Mouse (Mus musculus) myocyte (in vitro differentiated cells): Measurements from ENCODE around the gene Dvl1. TPM values are rescaled to one million over a fixed set of nuclear protein-coding genes. Genes with fewer than 3 reads are reported as not detected.

ENCODE experiments used
- H3K27me3 ChIP-seq: one replicate; pipeline ENCODE4 v1.6.1; 2011; ENCODE audit not compliant: control insufficient read depth, insufficient read depth, insufficient read length
- H3K36me3 ChIP-seq: one replicate; pipeline ENCODE4 v1.6.1; 2011; ENCODE audit not compliant: control insufficient read depth, insufficient read depth
- H3K4me2 ChIP-seq: one replicate; pipeline ENCODE4 v1.6.1; 2011; ENCODE audit warnings: low read depth, control low read depth
- H3K4me3 ChIP-seq: one replicate; pipeline ENCODE4 v1.5.1; 2011; ENCODE audit warnings: mild to moderate bottlenecking, control low read depth, moderate library complexity
- H3K79me2 ChIP-seq: one replicate; pipeline ENCODE4 v1.6.1; 2011; ENCODE audit not compliant: control insufficient read depth, insufficient read depth
- H3ac ChIP-seq: one replicate; pipeline ENCODE4 v1.6.1; 2011; ENCODE audit not compliant: control insufficient read depth, insufficient read length
- CEBPB ChIP-seq: IDR thresholded peaks from 2 replicates; pipeline ENCODE4 v1.6.1; 2011; ENCODE audit warnings: mild to moderate bottlenecking, moderate library complexity; ENCODE audit not compliant: poor library complexity, insufficient read depth, severe bottlenecking
- E2F4 ChIP-seq: IDR thresholded peaks from one replicate; pipeline ENCODE4 v1.6.1; 2011; ENCODE audit warnings: mild to moderate bottlenecking, control low read depth, moderate library complexity; ENCODE audit not compliant: insufficient read depth
- MAX ChIP-seq: IDR thresholded peaks from one replicate; pipeline ENCODE4 v1.6.1; 2011; ENCODE audit warnings: low read depth, mild to moderate bottlenecking, control low read depth
- MYOD1 ChIP-seq, 3 experiments: IDR thresholded peaks; one replicate each; pipeline ENCODE4 v1.6.1; 2011; ENCODE audit warnings: control low read depth in 2 of 3, low read depth in 2 of 3, mild to moderate bottlenecking in 2 of 3, moderate library complexity in 1 of 3; ENCODE audit not compliant: insufficient read length in 2 of 3, control insufficient read depth in 1 of 3
- MYOG ChIP-seq, 3 experiments: IDR thresholded peaks; one replicate each; pipeline ENCODE4 v1.6.1; 2011; ENCODE audit warnings: control low read depth in 2 of 3, low read depth in 2 of 3, mild to moderate bottlenecking in 2 of 3; ENCODE audit not compliant: insufficient read length in 2 of 3, control insufficient read depth in 1 of 3, insufficient read depth in 1 of 3
- POLR2A ChIP-seq: IDR thresholded peaks from one replicate; pipeline ENCODE4 v1.6.1; 2011; ENCODE audit warnings: low read depth, mild to moderate bottlenecking, control low read depth, moderate library complexity; ENCODE audit not compliant: insufficient read length
- POLR2AphosphoS2 ChIP-seq: IDR thresholded peaks from one replicate; pipeline ENCODE4 v1.6.1; 2011; ENCODE audit warnings: low read depth, control low read depth; ENCODE audit not compliant: insufficient read length
- REST ChIP-seq: IDR thresholded peaks from one replicate; pipeline ENCODE4 v1.6.1; 2011; ENCODE audit warnings: mild to moderate bottlenecking, control low read depth, moderate library complexity; ENCODE audit not compliant: insufficient read depth, insufficient read length
- SRF ChIP-seq: IDR thresholded peaks from one replicate; pipeline ENCODE4 v1.6.1; 2011; ENCODE audit warnings: low read depth; ENCODE audit not compliant: control insufficient read depth, insufficient read length
- TCF12 ChIP-seq: IDR thresholded peaks from one replicate; pipeline ENCODE4 v1.6.1; 2011; ENCODE audit warnings: mild to moderate bottlenecking, control low read depth; ENCODE audit not compliant: poor library complexity, insufficient read depth, severe bottlenecking
- TCF3 ChIP-seq: IDR thresholded peaks from one replicate; pipeline ENCODE4 v1.6.1; 2011; ENCODE audit warnings: low read depth, control low read depth; ENCODE audit not compliant: insufficient read length
- USF1 ChIP-seq: IDR thresholded peaks from one replicate; pipeline ENCODE4 v1.6.1; 2011; ENCODE audit warnings: low read depth, mild to moderate bottlenecking, control low read depth, moderate library complexity
- polyA plus RNA-seq: library from polyadenylated mRNA; unstranded; fragments of >200 nt; fragmentation: generic; extraction: Trizol; gene quantifications from one replicate; pipeline ENCODE4 v1.2.1, GENCODE M21; 2012; ENCODE audit warnings: missing spikeins

Gene Dvl1
- polyA plus RNA-seq, 1 experiment, result 98.4 TPM

DNA sequence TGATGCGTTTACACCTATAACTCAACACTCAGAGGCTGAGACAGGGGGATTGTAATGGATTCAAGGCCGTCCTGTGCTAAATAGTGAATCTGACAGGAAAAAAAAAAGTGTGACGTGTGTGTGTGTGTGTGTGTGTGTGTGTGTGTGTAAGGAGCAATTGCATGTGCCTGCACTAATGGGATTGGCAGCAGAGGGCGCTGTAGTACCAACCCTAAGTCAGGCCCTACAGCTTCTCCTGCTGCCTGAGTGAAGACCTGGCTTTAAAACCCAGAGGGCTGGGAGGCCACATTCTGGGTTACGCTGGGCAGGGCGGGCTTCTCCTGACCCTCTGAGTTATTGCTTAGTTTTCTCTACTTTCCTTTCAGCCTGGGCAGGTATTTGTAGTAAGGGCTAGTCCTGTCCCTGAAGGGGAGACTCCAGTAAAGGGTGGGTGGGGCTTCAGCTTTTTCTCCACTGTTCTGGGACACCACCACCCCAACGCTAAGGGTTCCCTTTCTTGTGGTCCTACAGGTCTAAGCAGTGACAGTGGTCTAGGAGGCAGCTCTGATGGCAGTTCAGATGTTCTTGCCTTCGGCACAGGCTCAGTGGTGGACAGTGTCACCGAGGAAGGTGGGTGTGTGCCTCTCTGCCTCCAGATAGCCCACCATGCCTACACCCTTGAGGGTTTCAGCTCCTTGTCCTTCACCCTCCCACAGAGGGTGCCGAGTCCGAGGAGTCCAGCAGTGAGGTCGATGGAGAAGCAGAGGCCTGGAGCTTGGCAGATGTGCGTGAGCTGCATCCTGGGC lies 57.3 kb downstream of the Dvl1 start:
- H3K4me2 ChIP-seq, result no peak overlapping the region
- no peaks in the 10 kb centered on the region for H3K27me3 ChIP-seq
- H3K36me3 ChIP-seq, result no peaks in the 10 kb centered on the region
- H3ac ChIP-seq, result no peak overlapping the region
- H3K79me2 ChIP-seq, result no peaks in the 10 kb centered on the region
- TF ChIP-seq MAX (no peak), REST (no peak), SRF (no peak)
- no peak overlapping the region for H3K4me3 ChIP-seq

DNA sequence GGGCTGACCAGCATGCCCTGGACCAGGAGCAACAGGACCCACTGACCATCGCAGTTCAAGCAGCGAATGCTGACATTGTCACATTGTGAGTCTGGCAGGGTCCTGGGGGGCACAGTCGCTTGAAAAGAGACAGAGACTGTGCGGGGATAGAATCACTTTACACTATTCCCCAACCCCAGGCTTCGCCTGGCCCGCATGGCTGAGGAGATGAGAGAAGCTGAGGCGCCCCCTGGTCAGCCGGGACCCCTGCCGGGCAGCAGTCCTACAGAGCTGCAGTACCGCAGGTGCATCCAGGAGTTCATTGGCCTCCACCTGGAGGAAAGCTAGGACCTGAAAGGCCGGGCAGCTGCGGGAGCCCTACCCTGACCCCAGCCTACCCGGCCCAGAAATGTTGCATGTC lies 58.4 kb downstream of the Dvl1 start:
- no peak overlapping the region for H3K4me3 ChIP-seq
- H3K79me2 ChIP-seq, result no peaks in the 10 kb centered on the region
- no peaks in the 10 kb centered on the region for H3K36me3 ChIP-seq
- H3ac ChIP-seq, result no peak overlapping the region
- no peak overlapping the region for H3K4me2 ChIP-seq
- TF ChIP-seq MAX (no peak), TCF12 (no peak), POLR2A (no peak), CEBPB (no peak), E2F4 (no peak), USF1 (no peak), MYOD1 (IDR thresholded peaks at IDR 0.05; ENCODE audit: control insufficient read depth in 1 of 3, insufficient read length in 2 of 3, low read depth in 2 of 3) (no peak), POLR2AphosphoS2 (no peak), TCF3 (no peak), REST (no peak)
- no peaks in the 10 kb centered on the region for H3K27me3 ChIP-seq

DNA sequence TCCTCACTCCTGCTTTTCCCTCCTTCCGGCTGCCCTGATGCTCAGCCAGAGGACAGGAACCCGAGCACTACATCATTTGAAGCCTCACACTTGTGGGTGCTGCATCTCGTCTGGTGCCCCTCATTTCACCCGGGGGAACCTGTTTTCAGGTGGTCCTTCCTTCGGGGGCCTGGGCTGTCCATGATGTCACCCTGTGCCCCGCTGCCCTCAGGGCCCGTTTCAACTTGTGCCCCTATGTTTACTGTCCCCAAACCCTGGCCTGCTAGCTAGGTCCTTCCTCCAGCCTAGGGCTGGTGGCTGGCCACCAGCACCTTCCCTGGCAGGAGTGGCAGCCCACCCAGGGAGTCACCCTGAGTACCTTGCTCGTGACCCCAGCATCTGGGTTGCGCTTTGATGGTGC lies 58.9 kb downstream of the Dvl1 start:
- Histone ChIP-seq H3ac (no peak overlapping the region), H3K36me3 (no peaks in the 10 kb centered on the region), H3K79me2 (no peaks in the 10 kb centered on the region), H3K27me3 (no peaks in the 10 kb centered on the region), H3K4me3 (no peak overlapping the region), H3K4me2 (no peak overlapping the region)
- TF ChIP-seq SRF (no peak), POLR2A (no peak), E2F4 (no peak), USF1 (no peak), CEBPB (no peak), REST (no peak), MAX (no peak), MYOD1 (IDR thresholded peaks at IDR 0.05; ENCODE audit: control insufficient read depth in 1 of 3, insufficient read length in 2 of 3, low read depth in 2 of 3) (no peak), POLR2AphosphoS2 (no peak), TCF12 (no peak), MYOG (IDR thresholded peaks at IDR 0.05; ENCODE audit: control insufficient read depth in 1 of 3, insufficient read depth in 1 of 3, insufficient read length in 2 of 3, low read depth in 2 of 3) (no peak), TCF3 (no peak)

DNA sequence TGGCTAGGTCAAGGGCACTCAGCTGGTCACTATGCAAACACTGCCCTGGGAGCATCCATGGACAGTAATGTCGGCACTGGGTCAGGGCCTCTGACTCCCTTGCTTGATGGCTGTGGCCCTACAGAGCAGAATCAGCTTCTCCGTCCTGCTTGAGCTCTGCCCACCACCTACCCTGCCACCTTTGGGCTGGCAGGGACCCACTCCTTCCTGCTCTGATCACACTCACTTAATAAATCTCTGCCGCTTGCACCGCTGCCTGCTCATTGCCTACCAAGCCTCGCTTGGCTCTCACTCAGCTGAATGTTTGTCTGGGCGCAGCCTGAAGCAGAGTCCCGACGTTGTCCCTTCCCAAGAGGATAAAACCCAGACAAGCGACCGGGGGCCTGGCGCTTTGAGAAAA lies 59.8 kb downstream of the Dvl1 start:
- Histone ChIP-seq H3K27me3 (no peaks in the 10 kb centered on the region), H3K79me2 (no peaks in the 10 kb centered on the region), H3K36me3 (no peaks in the 10 kb centered on the region), H3K4me2 (no peak overlapping the region), H3ac (no peak overlapping the region), H3K4me3 (no peak overlapping the region)
- TF ChIP-seq TCF3 (no peak), TCF12 (no peak), MYOD1 (IDR thresholded peaks at IDR 0.05; ENCODE audit: control insufficient read depth in 1 of 3, insufficient read length in 2 of 3, low read depth in 2 of 3) (no peak), MAX (no peak), USF1 (no peak), POLR2AphosphoS2 (no peak), REST (no peak), POLR2A (no peak), MYOG (IDR thresholded peaks at IDR 0.05; ENCODE audit: control insufficient read depth in 1 of 3, insufficient read depth in 1 of 3, insufficient read length in 2 of 3, low read depth in 2 of 3) (no peak), SRF (no peak), CEBPB (no peak), E2F4 (no peak)

DNA sequence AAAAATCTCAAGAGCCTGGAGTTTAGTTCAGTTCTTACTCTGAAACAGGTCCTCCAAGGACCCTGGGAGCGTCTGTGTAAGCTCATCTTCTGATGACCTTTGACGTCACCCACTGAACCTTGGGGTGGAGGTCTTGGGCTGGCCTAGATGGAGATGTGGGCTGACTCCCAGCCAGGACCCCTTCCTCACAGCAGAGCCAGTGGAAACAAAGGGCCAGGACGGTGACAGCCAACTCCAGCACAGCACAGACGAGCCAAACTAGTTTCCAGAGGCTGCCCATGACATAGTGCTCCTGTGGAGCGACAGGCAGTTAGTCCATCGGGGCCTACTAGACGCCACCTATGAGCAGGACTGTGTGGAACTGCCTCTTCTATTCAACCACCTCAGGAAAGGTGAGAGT lies 61.1 kb downstream of the Dvl1 start:
- no peaks in the 10 kb centered on the region for H3K36me3 ChIP-seq
- no peaks in the 10 kb centered on the region for H3K79me2 ChIP-seq
- no peaks in the 10 kb centered on the region for H3K27me3 ChIP-seq
- no peak overlapping the region for H3K4me3 ChIP-seq
- TF ChIP-seq POLR2AphosphoS2 (peak; percentile 45), CEBPB (no peak)
- H3K4me2 ChIP-seq, result no peak overlapping the region
- no peak overlapping the region for H3ac ChIP-seq
